Mouse (Mus musculus): ENCODE data around the gene 1700022I11Rik.
A peak's percentile ranks its signal among the peaks of the same experiment; 100 is the strongest.

- TF ChIP-seq CTCF (IDR thresholded peaks at IDR 0.05; ENCODE audit: low read depth, low read length), result peak; percentile 60; the same call in 1 of the 2 replicates
- TF ChIP-seq GATA1 (IDR thresholded peaks at IDR 0.05; ENCODE audit: borderline replicate concordance, low read length), result no peak
- TF ChIP-seq TAL1 (conservative IDR thresholded peaks at IDR 0.05; ENCODE audit: low read depth, low read length), result no peak
- TF ChIP-seq POLR2AphosphoS5 (IDR thresholded peaks at IDR 0.05; ENCODE audit: insufficient replicate concordance, low read depth, low read length), result no peak
These were observed 4.2 kb upstream of the 1700022I11Rik start for GRCm38 (mm10) chr4:42965039-42965719.
